Mouse (Mus musculus): Measurements from ENCODE around the gene Zfp809.

DNA sequence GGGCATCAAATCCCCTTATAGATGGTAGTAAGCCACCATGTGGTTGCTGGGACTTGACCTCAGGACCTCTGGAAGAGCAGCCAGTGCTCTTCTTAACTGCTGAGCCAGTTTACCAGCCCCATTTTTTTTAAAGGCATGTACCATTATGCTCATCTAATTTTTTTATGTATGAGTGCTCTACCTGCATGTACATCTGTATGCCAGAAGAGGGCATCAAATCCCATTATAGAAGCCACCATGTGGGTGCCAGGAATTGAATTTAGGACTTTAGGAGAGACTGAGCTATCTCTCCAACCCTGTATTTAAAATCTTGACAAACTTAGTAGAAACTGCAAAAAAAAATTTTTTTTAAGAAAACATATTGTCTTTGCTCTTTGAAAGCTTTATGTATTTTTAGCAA lies 5.0 kb downstream of the Zfp809 start:
- TF ChIP-seq CHD2 (IDR thresholded peaks at IDR 0.05; ENCODE audit: low read depth, low read length) (no peak), ZNF384 (IDR thresholded peaks at IDR 0.05; ENCODE audit: low read depth, low read length) (no peak), HCFC1 (IDR thresholded peaks at IDR 0.05; ENCODE audit: borderline replicate concordance, insufficient read depth, low read length) (no peak), MAFK (IDR thresholded peaks at IDR 0.05; ENCODE audit: insufficient read depth, low read depth, low read length) (no peak)
